Mouse (Mus musculus): Measurements from ENCODE around the gene Litaf. TPM values are rescaled to one million over a fixed set of nuclear protein-coding genes. Genes with fewer than 3 reads are reported as not detected.
"Not testable (repeated sequence)": the region's sequence is repeated elsewhere in the genome, so short reads cannot be mapped to it uniquely, and the experiment has no call there.

Litaf gene
- polyA plus RNA-seq, 1 experiment: 241 TPM

GRCm38 (mm10) chr16:10967756-10968155 lies 98.2 kb downstream of the Litaf start:
- H3K4me3 ChIP-seq (ENCODE audit: insufficient read depth, low read length): no peak overlapping the region
- no peak overlapping the region for H3K27ac ChIP-seq (ENCODE audit: insufficient read depth, low read depth, low read length)
- TF ChIP-seq CTCF (IDR thresholded peaks at IDR 0.05; ENCODE audit: low read depth, low read length): no peak
- TF ChIP-seq POLR2A (IDR thresholded peaks at IDR 0.05; ENCODE audit: borderline replicate concordance, low read depth, low read length): no peak
- peaks cover 84% of the 10 kb centered on the region for H3K4me1 ChIP-seq (ENCODE audit: control insufficient read depth, insufficient read depth, low read length)

- TF ChIP-seq CTCF (IDR thresholded peaks at IDR 0.05; ENCODE audit: low read depth, low read length) (no peak), POLR2A (IDR thresholded peaks at IDR 0.05; ENCODE audit: borderline replicate concordance, low read depth, low read length) (no peak)
- H3K4me1 ChIP-seq (ENCODE audit: control insufficient read depth, insufficient read depth, low read length): peaks cover 86% of the 10 kb centered on the region
Observed at GRCm38 (mm10) chr16:10967013-10967412, 98.9 kb downstream of the Litaf start.

GRCm38 (mm10) chr16:10965034-10965433 lies 100.9 kb downstream of the Litaf start:
- no peak overlapping the region for H3K27ac ChIP-seq (ENCODE audit: insufficient read depth, low read depth, low read length)
- no peak for TF ChIP-seq POLR2A (IDR thresholded peaks at IDR 0.05; ENCODE audit: borderline replicate concordance, low read depth, low read length)
- TF ChIP-seq CTCF (IDR thresholded peaks at IDR 0.05; ENCODE audit: low read depth, low read length): no peak
- peaks cover 76% of the 10 kb centered on the region for H3K4me1 ChIP-seq (ENCODE audit: control insufficient read depth, insufficient read depth, low read length)
- H3K4me3 ChIP-seq (ENCODE audit: insufficient read depth, low read length): no peak overlapping the region

More at GRCm38 (mm10) chr16:10967013-10967412, 98.9 kb downstream of the Litaf start:
- Histone ChIP-seq H3K27ac (ENCODE audit: insufficient read depth, low read depth, low read length) (no peak overlapping the region), H3K4me3 (ENCODE audit: insufficient read depth, low read length) (no peak overlapping the region)

- H3K4me3 ChIP-seq (ENCODE audit: insufficient read depth, low read length): no peak overlapping the region
- TF ChIP-seq CTCF (IDR thresholded peaks at IDR 0.05; ENCODE audit: low read depth, low read length): no peak
- no peak for TF ChIP-seq POLR2A (IDR thresholded peaks at IDR 0.05; ENCODE audit: borderline replicate concordance, low read depth, low read length)
- H3K4me1 ChIP-seq (ENCODE audit: control insufficient read depth, insufficient read depth, low read length): peaks cover 44% of the 10 kb centered on the region
- H3K27ac ChIP-seq (ENCODE audit: insufficient read depth, low read depth, low read length): no peak overlapping the region
Observed at GRCm38 (mm10) chr16:10960916-10961315, 105.0 kb downstream of the Litaf start.

GRCm38 (mm10) chr16:10958763-10959440 lies 107.1 kb downstream of the Litaf start:
- Histone ChIP-seq H3K4me1 (ENCODE audit: control insufficient read depth, insufficient read depth, low read length) (peaks cover 29% of the 10 kb centered on the region), H3K4me3 (ENCODE audit: insufficient read depth, low read length) (no peak overlapping the region), H3K27ac (ENCODE audit: insufficient read depth, low read depth, low read length) (no peak overlapping the region)
- TF ChIP-seq POLR2A (IDR thresholded peaks at IDR 0.05; ENCODE audit: borderline replicate concordance, low read depth, low read length): no peak
- no peak for TF ChIP-seq CTCF (IDR thresholded peaks at IDR 0.05; ENCODE audit: low read depth, low read length)

GRCm38 (mm10) chr16:10958307-10958706 lies 107.7 kb downstream of the Litaf start:
- peaks cover 25% of the 10 kb centered on the region for H3K4me1 ChIP-seq (ENCODE audit: control insufficient read depth, insufficient read depth, low read length)
- H3K27ac ChIP-seq (ENCODE audit: insufficient read depth, low read depth, low read length): not testable (repeated sequence)

GRCm38 (mm10) chr16:10957794-10958193 lies 108.2 kb downstream of the Litaf start:
- Histone ChIP-seq H3K4me3 (ENCODE audit: insufficient read depth, low read length) (no peak overlapping the region), H3K4me1 (ENCODE audit: control insufficient read depth, insufficient read depth, low read length) (peaks cover 19% of the 10 kb centered on the region), H3K27ac (ENCODE audit: insufficient read depth, low read depth, low read length) (no peak overlapping the region)
- no peak for TF ChIP-seq CTCF (IDR thresholded peaks at IDR 0.05; ENCODE audit: low read depth, low read length)
- TF ChIP-seq POLR2A (IDR thresholded peaks at IDR 0.05; ENCODE audit: borderline replicate concordance, low read depth, low read length): no peak

More at GRCm38 (mm10) chr16:10958307-10958706, 107.7 kb downstream of the Litaf start:
- not testable (repeated sequence) for H3K4me3 ChIP-seq (ENCODE audit: insufficient read depth, low read length)

GRCm38 (mm10) chr16:10956938-10957685 lies 108.8 kb downstream of the Litaf start:
- TF ChIP-seq CTCF (IDR thresholded peaks at IDR 0.05; ENCODE audit: low read depth, low read length) (no peak), POLR2A (IDR thresholded peaks at IDR 0.05; ENCODE audit: borderline replicate concordance, low read depth, low read length) (no peak)
- H3K27ac ChIP-seq (ENCODE audit: insufficient read depth, low read depth, low read length): no peak overlapping the region
- peaks cover 13% of the 10 kb centered on the region for H3K4me1 ChIP-seq (ENCODE audit: control insufficient read depth, insufficient read depth, low read length)
- no peak overlapping the region for H3K4me3 ChIP-seq (ENCODE audit: insufficient read depth, low read length)

- Histone ChIP-seq H3K27ac (ENCODE audit: insufficient read depth, low read depth, low read length) (no peak overlapping the region), H3K4me3 (ENCODE audit: insufficient read depth, low read length) (no peak overlapping the region), H3K4me1 (ENCODE audit: control insufficient read depth, insufficient read depth, low read length) (peaks cover 20% of the 10 kb centered on the region)
- TF ChIP-seq POLR2A (IDR thresholded peaks at IDR 0.05; ENCODE audit: borderline replicate concordance, low read depth, low read length) (no peak), CTCF (IDR thresholded peaks at IDR 0.05; ENCODE audit: low read depth, low read length) (no peak)
Observed at GRCm38 (mm10) chr16:10955078-10955477, 110.9 kb downstream of the Litaf start.

GRCm38 (mm10) chr16:10952881-10953280 lies 113.1 kb downstream of the Litaf start:
- H3K4me3 ChIP-seq (ENCODE audit: insufficient read depth, low read length): no peak overlapping the region
- no peak for TF ChIP-seq POLR2A (IDR thresholded peaks at IDR 0.05; ENCODE audit: borderline replicate concordance, low read depth, low read length)
- TF ChIP-seq CTCF (IDR thresholded peaks at IDR 0.05; ENCODE audit: low read depth, low read length): no peak
- H3K27ac ChIP-seq (ENCODE audit: insufficient read depth, low read depth, low read length): no peak overlapping the region
- peaks cover 17% of the 10 kb centered on the region for H3K4me1 ChIP-seq (ENCODE audit: control insufficient read depth, insufficient read depth, low read length)

Measured in bone marrow macrophage, adult 2 months (primary cell).